Mouse (Mus musculus) C2C12 (cell line): Measurements from ENCODE around the gene Gpsm2. TPM values are rescaled to one million over a fixed set of nuclear protein-coding genes. Genes with fewer than 3 reads are reported as not detected.
"Not testable (repeated sequence)": the region's sequence is repeated elsewhere in the genome, so short reads cannot be mapped to it uniquely, and the experiment has no call there.

Experiments used
- H3K27me3 ChIP-seq: one replicate; pipeline ENCODE4 v1.6.1; 2011; ENCODE audit not compliant: control insufficient read depth, insufficient read depth, insufficient read length
- H3K36me3 ChIP-seq: one replicate; pipeline ENCODE4 v1.6.1; 2011; ENCODE audit not compliant: control insufficient read depth, insufficient read depth
- H3K4me3 ChIP-seq: one replicate; pipeline ENCODE4 v1.5.1; 2011; ENCODE audit warnings: mild to moderate bottlenecking, control low read depth; ENCODE audit not compliant: poor library complexity, insufficient read depth, severe bottlenecking
- H3K79me2 ChIP-seq: one replicate; pipeline ENCODE4 v1.6.1; 2011; ENCODE audit not compliant: control insufficient read depth, insufficient read depth
- H3K79me3 ChIP-seq: one replicate; pipeline ENCODE4 v1.6.1; 2011; ENCODE audit warnings: low read depth, control low read depth
- H3ac ChIP-seq: one replicate; pipeline ENCODE3; 2011; ENCODE audit warnings: low read depth; ENCODE audit not compliant: control insufficient read depth, insufficient read length
- CEBPB ChIP-seq: IDR thresholded peaks from one replicate; pipeline ENCODE4 v1.6.1; 2011; ENCODE audit warnings: low read depth, mild to moderate bottlenecking, control low read depth, moderate library complexity
- CTCF ChIP-seq: IDR thresholded peaks from one replicate; pipeline ENCODE4 v1.5.1; 2011; ENCODE audit not compliant: control insufficient read depth, insufficient read depth, insufficient read length
- FOSL1 ChIP-seq: IDR thresholded peaks from one replicate; pipeline ENCODE4 v1.8.0; 2011; ENCODE audit warnings: mild to moderate bottlenecking, low read length; ENCODE audit not compliant: poor library complexity, insufficient read depth, severe bottlenecking
- MAX ChIP-seq: IDR thresholded peaks from one replicate; pipeline ENCODE4 v1.6.1; 2011; ENCODE audit warnings: mild to moderate bottlenecking, control low read depth
- MYOD1 ChIP-seq: IDR thresholded peaks from one replicate; pipeline ENCODE4 v1.6.1; 2011; ENCODE audit warnings: low read depth; ENCODE audit not compliant: control insufficient read depth, insufficient read length
- MYOG ChIP-seq: IDR thresholded peaks from one replicate; pipeline ENCODE4 v1.6.1; 2011; ENCODE audit not compliant: control insufficient read depth, insufficient read length; ENCODE audit errors: extremely low read depth
- USF1 ChIP-seq: IDR thresholded peaks from one replicate; pipeline ENCODE4 v1.6.1; 2011; ENCODE audit warnings: low read depth, mild to moderate bottlenecking, control low read depth, moderate library complexity
- polyA plus RNA-seq: library from polyadenylated mRNA; unstranded; fragments of >200 nt; fragmentation: generic; extraction: Trizol; gene quantifications from one replicate; pipeline ENCODE4 v1.2.1, GENCODE M21; 2012; ENCODE audit warnings: missing spikeins

The Gpsm2 gene
- polyA plus RNA-seq, 1 experiment, result 29.0 TPM

DNA sequence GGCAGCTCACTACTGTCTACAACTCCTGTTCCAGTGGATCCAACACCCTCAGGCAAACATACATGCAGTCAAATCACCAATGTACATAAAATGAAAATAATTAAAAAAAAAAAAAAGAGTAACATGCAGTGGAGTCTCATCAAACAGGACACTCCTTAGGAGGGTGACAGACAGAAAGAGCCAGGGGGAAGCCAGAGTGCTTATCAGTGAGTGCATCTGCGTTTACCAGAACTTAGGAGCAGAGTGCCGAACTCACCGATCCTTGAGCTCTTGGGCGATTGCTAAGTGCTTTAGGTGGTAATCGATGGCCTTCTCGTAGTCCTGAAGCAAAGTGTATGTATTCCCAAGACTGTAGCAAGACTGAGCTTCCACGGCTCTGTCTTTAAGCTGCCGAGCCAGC is 23.4 kb downstream of the Gpsm2 start:
- Histone ChIP-seq H3ac (no peak overlapping the region), H3K36me3 (peaks cover 76% of the 10 kb centered on the region), H3K27me3 (no peaks in the 10 kb centered on the region), H3K79me3 (no peaks in the 10 kb centered on the region), H3K79me2 (no peaks in the 10 kb centered on the region), H3K4me3 (no peak overlapping the region)
- TF ChIP-seq FOSL1 (no peak), USF1 (no peak), MAX (no peak), MYOG (no peak), CEBPB (no peak)

DNA sequence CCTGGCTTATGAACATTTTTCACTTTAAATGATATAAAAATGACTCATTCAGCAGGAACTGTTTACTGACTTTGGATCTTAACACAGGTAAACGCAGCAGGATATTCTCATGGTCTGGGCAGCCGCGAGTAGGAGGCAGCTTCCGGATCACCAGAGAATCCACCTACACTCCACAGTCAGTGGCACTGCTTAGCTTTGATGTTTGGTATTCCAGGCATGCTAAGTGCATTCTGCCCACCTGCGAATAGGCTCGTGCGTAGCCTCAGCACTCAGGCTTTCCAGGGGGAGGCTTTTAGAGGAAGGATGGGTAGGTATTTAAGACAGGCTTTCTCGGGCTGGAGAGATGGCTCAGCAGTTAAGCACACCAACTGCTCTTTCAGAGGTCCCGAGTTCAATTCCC is 27.8 kb downstream of the Gpsm2 start:
- no peaks in the 10 kb centered on the region for H3K79me3 ChIP-seq
- H3K27me3 ChIP-seq, result no peaks in the 10 kb centered on the region
- no peaks in the 10 kb centered on the region for H3K79me2 ChIP-seq
- H3K4me3 ChIP-seq, result no peak overlapping the region
- no peak overlapping the region for H3ac ChIP-seq
- TF ChIP-seq CEBPB, result no peak
- TF ChIP-seq MAX, result no peak
- TF ChIP-seq MYOD1, result no peak
- TF ChIP-seq CTCF, result no peak
- TF ChIP-seq MYOG, result no peak
- TF ChIP-seq FOSL1, result no peak
- no peak for TF ChIP-seq USF1
- peaks cover 58% of the 10 kb centered on the region for H3K36me3 ChIP-seq

DNA sequence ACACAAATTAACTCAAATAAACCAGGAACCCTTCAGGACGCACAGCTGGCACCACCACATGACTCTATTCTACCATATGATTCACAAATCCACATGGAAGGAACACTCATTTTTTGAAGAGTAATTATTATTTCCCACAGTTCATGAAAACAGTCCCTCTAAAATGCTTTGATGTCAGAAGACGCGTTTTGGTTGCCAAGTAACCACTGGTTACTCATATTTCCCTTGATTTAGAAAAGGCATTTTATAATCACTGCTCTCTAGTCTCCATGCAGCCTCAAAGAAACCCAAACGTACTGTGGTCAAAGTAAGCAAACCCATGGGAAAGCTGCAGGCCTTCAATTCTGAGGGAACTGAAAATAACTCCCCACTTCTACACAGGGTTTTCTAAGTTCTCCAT is 32.1 kb downstream of the Gpsm2 start:
- no peak overlapping the region for H3K4me3 ChIP-seq
- H3K79me3 ChIP-seq, result no peaks in the 10 kb centered on the region
- H3ac ChIP-seq, result no peak overlapping the region
- H3K79me2 ChIP-seq, result no peaks in the 10 kb centered on the region
- no peaks in the 10 kb centered on the region for H3K27me3 ChIP-seq
- peaks cover 55% of the 10 kb centered on the region for H3K36me3 ChIP-seq
- TF ChIP-seq CEBPB (no peak), MAX (no peak), USF1 (no peak), MYOG (no peak), CTCF (no peak), MYOD1 (no peak), FOSL1 (no peak)

DNA sequence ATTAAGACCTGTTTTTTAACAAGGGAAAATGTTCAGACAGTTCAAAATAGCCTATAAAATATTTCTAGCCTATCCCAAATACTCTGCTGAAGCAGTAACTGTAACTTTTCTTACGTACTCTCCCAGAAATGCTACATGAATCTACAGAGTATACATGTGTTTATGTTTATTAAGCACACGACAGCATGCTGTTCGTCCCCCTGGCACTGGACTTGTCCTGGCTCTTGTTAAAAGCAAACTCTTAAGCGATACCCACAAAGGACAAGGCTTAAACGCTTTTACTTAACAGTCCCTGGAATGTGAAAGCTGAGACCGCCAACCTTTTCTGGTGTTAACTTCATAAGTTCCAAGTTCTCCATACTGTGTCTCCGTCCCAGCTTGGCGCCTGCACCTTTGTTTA is 32.7 kb downstream of the Gpsm2 start:
- no peak for TF ChIP-seq MYOG
- no peak for TF ChIP-seq FOSL1
- no peak for TF ChIP-seq MYOD1
- TF ChIP-seq MAX, result no peak
- no peak for TF ChIP-seq CTCF
- TF ChIP-seq USF1, result no peak
- no peak for TF ChIP-seq CEBPB
- Histone ChIP-seq H3K36me3 (peaks cover 51% of the 10 kb centered on the region), H3K4me3 (no peak overlapping the region), H3ac (no peak overlapping the region), H3K27me3 (no peaks in the 10 kb centered on the region), H3K79me2 (no peaks in the 10 kb centered on the region), H3K79me3 (no peaks in the 10 kb centered on the region)

DNA sequence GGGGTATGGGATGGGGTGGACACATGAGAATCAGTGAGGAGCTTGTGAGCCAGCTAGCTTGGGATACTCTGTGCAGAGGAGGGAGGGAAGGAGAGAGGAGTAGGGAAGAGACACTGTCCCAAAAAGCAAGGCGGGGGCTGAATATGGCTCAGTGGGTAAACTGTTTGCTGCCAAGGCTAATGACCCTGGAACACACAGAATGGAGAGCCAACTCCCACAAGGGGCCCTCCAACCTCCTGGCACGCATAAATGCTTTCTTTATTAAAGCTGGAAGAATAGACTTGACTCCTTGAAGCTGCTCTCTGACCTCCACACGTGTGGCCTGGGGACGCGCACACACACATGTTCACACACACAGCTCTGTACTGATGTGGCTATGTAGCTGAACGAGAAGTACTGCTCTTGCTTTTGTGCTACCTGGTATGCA is 33.1 kb downstream of the Gpsm2 start:
- no peak for TF ChIP-seq MYOG
- TF ChIP-seq MAX, result no peak
- H3ac ChIP-seq, result no peak overlapping the region
- no peaks in the 10 kb centered on the region for H3K79me2 ChIP-seq
- H3K4me3 ChIP-seq, result no peak overlapping the region
- no peaks in the 10 kb centered on the region for H3K27me3 ChIP-seq
- peaks cover 51% of the 10 kb centered on the region for H3K36me3 ChIP-seq
- no peaks in the 10 kb centered on the region for H3K79me3 ChIP-seq

DNA sequence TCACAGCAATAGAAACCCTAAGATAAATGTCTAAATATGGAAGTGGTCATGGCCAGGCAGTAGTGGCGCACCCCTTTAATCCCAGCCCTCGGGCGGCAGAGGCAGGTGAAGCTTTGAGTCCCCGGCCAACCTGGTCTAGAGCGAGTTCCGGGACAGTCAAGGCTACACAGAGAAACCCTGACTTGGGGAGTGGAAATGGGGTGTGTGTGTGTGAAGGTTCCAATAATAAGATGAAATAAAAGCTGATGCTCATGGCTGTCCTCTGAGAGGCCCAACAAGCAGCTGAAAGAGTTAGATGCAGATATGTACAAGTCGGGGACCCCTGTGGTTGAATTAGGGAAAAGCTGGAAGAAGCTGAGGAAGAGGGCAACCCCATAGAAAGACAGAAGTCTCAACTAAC is 36.4 kb downstream of the Gpsm2 start:
- H3K27me3 ChIP-seq, result no peaks in the 10 kb centered on the region
- H3K79me2 ChIP-seq, result no peaks in the 10 kb centered on the region
- H3K79me3 ChIP-seq, result no peaks in the 10 kb centered on the region
- H3ac ChIP-seq, result no peak overlapping the region
- peaks cover 72% of the 10 kb centered on the region for H3K36me3 ChIP-seq
- H3K4me3 ChIP-seq, result no peak overlapping the region
- no peak for TF ChIP-seq USF1
- no peak for TF ChIP-seq MYOD1
- no peak for TF ChIP-seq CTCF
- no peak for TF ChIP-seq MAX
- no peak for TF ChIP-seq MYOG
- TF ChIP-seq FOSL1, result no peak
- no peak for TF ChIP-seq CEBPB

DNA sequence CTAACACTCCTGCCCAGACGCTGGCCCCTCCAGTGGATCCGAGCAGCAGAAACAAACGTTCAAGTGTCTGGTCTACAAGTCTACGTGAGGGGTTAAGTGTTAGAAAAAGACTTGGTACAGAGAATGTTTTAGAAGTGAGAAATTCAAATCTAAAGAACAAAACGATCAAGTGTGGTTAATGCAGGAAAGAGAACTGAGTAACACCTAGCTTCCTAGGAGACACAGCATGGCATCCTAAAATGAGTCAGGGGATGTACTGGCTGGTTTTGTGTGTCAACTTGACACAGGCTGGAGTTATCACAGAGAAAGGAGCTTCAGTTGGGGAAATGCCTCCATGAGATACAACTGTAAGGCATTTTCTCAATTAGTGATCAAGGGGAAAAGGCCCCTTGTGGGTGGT is 38.5 kb downstream of the Gpsm2 start:
- H3K79me2 ChIP-seq, H3ac ChIP-seq, H3K27me3 ChIP-seq, H3K4me3 ChIP-seq, H3K79me3 ChIP-seq: not testable (repeated sequence)
- H3K36me3 ChIP-seq, result peaks cover 72% of the 10 kb centered on the region
